Mouse (Mus musculus) liver, embryonic 11.5 days (tissue): ENCODE data around the gene Psma6. TPM values are rescaled to one million over a fixed set of nuclear protein-coding genes. Genes with fewer than 3 reads are reported as not detected.
A peak's percentile ranks its signal among the peaks of the same experiment; 100 is the strongest.

ENCODE experiments used
- ATAC-seq: fragments of 200-750 bp; cut with Nextera tagmentation; replicated peaks from 2 replicates; pipeline ENCODE4 v1.8.0; 2017; ENCODE audit warnings: moderate number of reproducible peaks, mild to moderate bottlenecking, moderate TSS enrichment, moderate library complexity; ENCODE audit not compliant: low FRiP score
- DNase-seq: peaks from one replicate; pipeline ENCODE4 v3.0.0-alpha.2; 2017; ENCODE audit warnings: low spot score
- H3K27ac ChIP-seq: fragments of 300-500 bp; sonication (generic); 2 replicates; pipeline ENCODE4 v1.5.1; 2014; ENCODE audit warnings: mild to moderate bottlenecking, low read depth, low read length, control low read depth
- H3K27me3 ChIP-seq: fragments of 300-500 bp; sonication (generic); replicated peaks from 2 replicates; pipeline ENCODE4 v1.6.1; 2014; ENCODE audit warnings: low read length, mixed read lengths; ENCODE audit not compliant: control insufficient read depth, insufficient read depth
- H3K36me3 ChIP-seq: fragments of 300-500 bp; sonication (generic); 2 replicates; pipeline ENCODE4 v1.6.1; 2014; ENCODE audit warnings: mild to moderate bottlenecking, low read length, moderate library complexity, mixed read lengths; ENCODE audit not compliant: control insufficient read depth, insufficient read depth
- H3K4me1 ChIP-seq: fragments of 300-500 bp; sonication (generic); replicated peaks from 2 replicates; pipeline ENCODE4 v1.6.1; 2014; ENCODE audit warnings: low read length, mixed read lengths; ENCODE audit not compliant: control insufficient read depth, insufficient read depth
- H3K4me2 ChIP-seq: fragments of 300-500 bp; sonication (generic); 2 replicates; pipeline ENCODE4 v1.6.1; 2014; ENCODE audit warnings: mild to moderate bottlenecking, control low read depth, moderate library complexity
- H3K4me3 ChIP-seq: fragments of 300-500 bp; sonication (generic); 2 replicates; pipeline ENCODE4 v1.5.1; 2014; ENCODE audit warnings: low read depth, low read length, control low read depth
- H3K9ac ChIP-seq: fragments of 300-500 bp; sonication (generic); 2 replicates; pipeline ENCODE4 v1.6.1; 2014; ENCODE audit warnings: low read depth, low read length, control low read depth
- H3K9me3 ChIP-seq: fragments of 300-500 bp; sonication (generic); 2 replicates; pipeline ENCODE4 v1.6.1; 2016; ENCODE audit warnings: low read length, inconsistent platforms, mixed read lengths; ENCODE audit not compliant: control insufficient read depth
- WGBS: fragments of 180-500 bp; shearing (Covaris S2); extraction: QIAGEN DNeasy Blood & Tissue Kit; methylation state at CpG from one replicate; pipeline ENCODE4 v1.1.7; 2014; 5-methylcytosine and 5-hydroxymethylcytosine counted together
- polyA plus RNA-seq: library from polyadenylated mRNA; unstranded; fragments of >200 nt; fragmentation: Nextera tagmentation; extraction: Ambion mirVana; gene quantifications from 2 replicates; pipeline ENCODE4 v1.2.1, GENCODE M21; 2014

The Psma6 gene
- polyA plus RNA-seq, 1 experiment from 2014 or later: 410 TPM

DNA sequence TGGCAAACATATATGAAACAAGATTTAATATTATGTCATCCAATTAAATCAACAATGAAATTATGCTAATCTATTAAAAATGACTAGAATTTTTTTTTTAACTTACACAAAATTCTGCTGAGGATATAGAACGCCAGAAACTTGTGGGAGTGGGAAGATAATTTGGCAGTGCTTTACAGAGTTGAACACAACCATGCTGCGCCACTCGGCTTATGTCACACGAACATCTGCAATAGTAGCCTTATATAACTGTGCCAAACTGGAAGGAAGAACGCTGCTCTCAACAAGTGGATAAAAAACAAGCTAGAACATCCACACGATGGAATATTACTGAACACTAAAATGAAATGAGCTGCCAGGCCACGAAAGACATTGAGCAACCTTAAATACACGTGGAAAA lies 45.2 kb downstream of the Psma6 start:
- ATAC-seq: no peak
- Histone ChIP-seq H3K9me3 (no peaks in the 10 kb centered on the region), H3K4me3 (no peak overlapping the region), H3K27ac (no peak overlapping the region), H3K36me3 (no peaks in the 10 kb centered on the region), H3K9ac (no peak overlapping the region), H3K27me3 (no peaks in the 10 kb centered on the region), H3K4me2 (no peak overlapping the region), H3K4me1 (no peaks in the 10 kb centered on the region)
- no peak for DNase-seq
- 82% methylated on average over 8 of the region's 8 CpGs for WGBS

DNA sequence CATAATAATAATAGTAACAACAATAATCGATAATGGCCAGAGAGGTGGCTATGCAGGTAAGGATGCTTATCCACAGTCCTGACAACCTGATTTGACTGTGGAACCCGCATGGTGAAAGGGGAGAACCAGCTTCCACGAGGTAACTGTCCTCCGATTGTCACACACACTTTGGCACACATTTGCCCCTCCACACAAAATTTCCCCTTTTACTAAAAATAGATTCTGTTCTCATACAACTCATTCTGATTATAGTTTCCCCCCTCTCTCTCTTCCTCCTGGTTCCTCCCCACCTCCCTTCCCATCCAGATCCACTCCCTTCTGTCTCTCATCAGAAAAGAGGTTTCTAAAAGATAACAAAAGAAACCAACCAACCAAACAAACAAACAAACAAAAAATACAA lies 45.9 kb downstream of the Psma6 start:
- WGBS: 72% methylated on average over 4 of the region's 4 CpGs
- Histone ChIP-seq H3K27me3 (no peaks in the 10 kb centered on the region), H3K36me3 (no peaks in the 10 kb centered on the region), H3K4me2 (no peak overlapping the region), H3K27ac (no peak overlapping the region), H3K4me3 (no peak overlapping the region), H3K9me3 (no peaks in the 10 kb centered on the region), H3K4me1 (no peaks in the 10 kb centered on the region), H3K9ac (no peak overlapping the region)
- no peak for ATAC-seq
- DNase-seq: no peak

DNA sequence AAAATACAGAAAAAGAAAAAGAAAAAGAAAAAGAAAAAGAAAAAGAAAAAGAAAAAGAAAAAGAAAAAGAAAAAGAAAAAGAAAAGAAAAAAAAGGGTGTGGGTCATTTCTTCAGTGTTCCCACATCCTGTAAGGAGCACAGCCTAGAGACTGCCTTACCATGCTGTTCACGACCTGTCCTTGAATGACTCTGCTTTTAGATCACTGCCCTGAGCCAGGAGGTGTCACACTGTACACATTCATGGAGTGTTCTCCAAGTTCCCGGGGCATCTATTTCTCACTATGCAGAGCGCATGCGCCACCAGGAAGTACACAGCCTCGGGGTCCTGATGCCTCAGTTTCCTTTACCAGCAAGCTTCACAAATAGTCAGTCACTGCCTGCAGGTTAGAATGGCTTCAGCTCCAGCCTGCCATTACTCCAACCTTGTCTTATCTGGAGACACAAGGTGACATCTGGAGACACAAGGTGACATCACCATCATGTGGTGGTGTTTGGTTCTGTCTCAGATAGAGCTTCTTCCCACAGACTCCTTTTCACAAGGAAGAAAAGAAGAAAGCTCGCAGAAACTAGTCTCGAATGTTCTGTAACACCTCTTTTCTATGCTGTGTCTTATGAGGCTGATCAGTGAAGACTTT lies 48.4 kb downstream of the Psma6 start:
- no peak overlapping the region for H3K4me2 ChIP-seq
- H3K9ac ChIP-seq: no peak overlapping the region
- peaks cover 8% of the 10 kb centered on the region for H3K4me1 ChIP-seq
- 81% methylated on average over 7 of the region's 7 CpGs for WGBS
- no peaks in the 10 kb centered on the region for H3K9me3 ChIP-seq
- H3K27me3 ChIP-seq: no peaks in the 10 kb centered on the region
- DNase-seq (no peak), ATAC-seq (no peak)
- H3K27ac ChIP-seq: no peak overlapping the region
- H3K4me3 ChIP-seq: no peak overlapping the region
- H3K36me3 ChIP-seq: no peaks in the 10 kb centered on the region

DNA sequence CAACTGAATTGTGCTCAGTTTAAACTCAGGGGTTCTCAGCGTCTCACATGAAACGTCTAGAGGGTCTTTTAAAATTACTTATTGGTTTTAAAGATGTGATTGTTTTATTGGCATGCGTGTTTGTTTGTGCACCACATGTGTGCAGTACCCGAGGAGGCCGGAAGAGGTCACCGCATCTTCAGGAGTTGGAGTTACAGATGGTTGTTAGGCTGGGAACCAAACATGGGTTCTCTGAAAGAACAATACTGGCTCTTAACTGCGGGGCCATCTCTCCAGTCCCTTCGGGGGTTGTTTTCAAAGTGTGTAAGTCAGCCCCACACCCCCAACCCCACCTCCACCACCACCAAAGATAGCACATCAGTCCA lies 48.9 kb downstream of the Psma6 start:
- H3K4me1 ChIP-seq: peaks cover 9% of the 10 kb centered on the region
- no peaks in the 10 kb centered on the region for H3K27me3 ChIP-seq
- no peaks in the 10 kb centered on the region for H3K9me3 ChIP-seq
- no peak overlapping the region for H3K4me2 ChIP-seq
- no peak overlapping the region for H3K27ac ChIP-seq
- H3K4me3 ChIP-seq: no peak overlapping the region
- H3K36me3 ChIP-seq: no peaks in the 10 kb centered on the region
- DNase-seq (no peak), ATAC-seq (no peak)
- 87% methylated on average over 8 of the region's 8 CpGs for WGBS
- H3K9ac ChIP-seq: no peak overlapping the region

DNA sequence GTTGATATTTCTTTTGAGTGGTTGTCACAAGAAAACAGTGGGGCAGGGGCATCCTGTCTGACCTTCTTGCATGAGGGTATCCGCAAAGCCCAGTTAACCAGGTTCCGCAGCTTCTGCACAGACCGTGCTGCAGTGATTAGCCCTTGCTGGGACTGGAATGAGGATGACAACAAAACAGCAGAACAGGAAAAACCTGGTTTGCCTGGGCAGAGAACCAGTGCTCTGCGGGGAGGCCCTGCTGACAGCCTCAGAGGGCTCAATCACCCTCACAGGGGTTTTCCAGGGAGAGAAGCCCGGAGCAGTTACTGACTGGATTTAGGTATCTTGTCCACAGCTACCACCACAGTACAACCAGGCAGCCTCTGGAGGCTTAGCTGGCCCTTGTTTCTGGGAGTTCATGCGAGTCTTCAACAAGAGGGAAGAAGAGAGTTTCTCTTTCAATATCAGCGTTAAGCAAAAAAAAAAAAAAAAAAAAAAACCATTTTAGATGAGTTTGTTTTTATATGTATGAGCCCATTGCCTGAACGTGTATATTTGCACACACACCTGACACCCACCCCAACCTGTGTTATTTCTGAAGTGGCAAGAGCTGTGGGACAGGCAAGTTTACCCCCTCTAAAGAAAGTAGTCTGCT lies 49.9 kb downstream of the Psma6 start:
- no peak for DNase-seq
- H3K4me2 ChIP-seq: no peak overlapping the region
- H3K36me3 ChIP-seq: no peaks in the 10 kb centered on the region
- ATAC-seq: no peak
- no peaks in the 10 kb centered on the region for H3K9me3 ChIP-seq
- H3K4me3 ChIP-seq: no peak overlapping the region
- peaks cover 12% of the 10 kb centered on the region for H3K4me1 ChIP-seq
- WGBS: 53% methylated on average over 8 of the region's 8 CpGs
- no peaks in the 10 kb centered on the region for H3K27me3 ChIP-seq
- no peak overlapping the region for H3K27ac ChIP-seq
- no peak overlapping the region for H3K9ac ChIP-seq

DNA sequence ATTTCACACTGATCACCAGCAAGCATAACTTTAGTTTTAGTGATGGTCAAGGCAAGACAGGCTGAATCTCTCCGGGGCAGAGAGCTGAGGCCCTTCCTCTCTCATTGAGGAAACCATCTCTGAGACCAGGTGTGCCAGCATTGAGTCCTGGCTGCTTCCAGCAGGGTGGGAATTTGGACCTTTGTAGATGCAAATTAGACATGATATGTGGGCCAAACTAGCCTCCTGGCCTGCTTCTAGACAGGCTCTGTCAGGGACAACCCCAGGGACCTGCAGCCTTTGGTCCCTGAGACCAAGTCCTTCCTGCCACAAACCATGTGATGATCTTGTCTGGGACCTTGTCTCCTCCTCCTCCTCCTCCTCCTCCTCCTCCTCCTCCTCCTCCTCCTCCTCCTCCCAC lies 51.1 kb downstream of the Psma6 start:
- no peaks in the 10 kb centered on the region for H3K36me3 ChIP-seq
- peaks cover 12% of the 10 kb centered on the region for H3K4me1 ChIP-seq
- DNase-seq (no peak), ATAC-seq (no peak)
- H3K27me3 ChIP-seq: no peaks in the 10 kb centered on the region
- no peak overlapping the region for H3K27ac ChIP-seq
- H3K4me3 ChIP-seq: no peak overlapping the region
- H3K9me3 ChIP-seq: no peaks in the 10 kb centered on the region
- no peak overlapping the region for H3K9ac ChIP-seq
- WGBS: 67% methylated on average over 1 of the region's 1 CpGs
- H3K4me2 ChIP-seq: no peak overlapping the region

DNA sequence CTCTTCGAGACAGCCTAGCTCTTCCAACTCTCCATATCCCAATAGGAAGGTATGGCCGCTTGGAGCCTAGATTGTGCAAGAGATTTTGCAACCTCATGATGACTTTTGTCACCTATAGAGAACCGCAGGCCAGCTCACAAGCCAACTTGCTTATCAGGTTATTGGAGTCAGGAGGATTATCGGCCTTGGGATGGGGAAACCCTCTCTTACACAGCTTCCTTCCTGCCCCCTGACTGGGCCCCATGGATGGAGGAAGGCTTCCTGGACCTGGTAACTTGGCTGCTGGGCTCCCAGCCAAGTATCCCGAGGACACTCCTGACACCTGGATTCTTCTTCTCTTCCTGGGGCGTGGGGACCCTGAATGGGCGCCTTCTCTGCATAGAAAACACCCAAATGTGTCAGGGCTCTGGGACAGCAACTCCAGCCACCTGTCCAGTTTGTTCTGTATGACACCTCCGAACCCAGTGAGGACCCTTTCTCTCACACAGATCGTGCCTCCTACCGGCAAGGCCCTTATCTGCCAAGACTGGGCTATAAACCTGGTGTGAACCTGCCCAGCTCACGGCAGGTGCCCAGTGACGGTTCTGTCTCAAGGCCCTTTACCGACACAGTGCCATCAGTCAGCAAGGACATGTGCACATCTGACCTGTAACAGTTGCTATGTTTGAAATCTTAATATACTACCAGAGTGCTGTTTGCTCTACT lies 53.3 kb downstream of the Psma6 start:
- no peaks in the 10 kb centered on the region for H3K27me3 ChIP-seq
- H3K9ac ChIP-seq: no peak overlapping the region
- H3K36me3 ChIP-seq: no peaks in the 10 kb centered on the region
- 43% methylated on average over 13 of the region's 13 CpGs for WGBS
- H3K9me3 ChIP-seq: no peaks in the 10 kb centered on the region
- ATAC-seq: 0 out of 2 replicates have a peak, but pooled peaks have one; percentile 29
- no peak for DNase-seq
- peaks cover 12% of the 10 kb centered on the region for H3K4me1 ChIP-seq
- H3K4me2 ChIP-seq: no peak overlapping the region
- H3K4me3 ChIP-seq: no peak overlapping the region
- H3K27ac ChIP-seq: no peak overlapping the region

DNA sequence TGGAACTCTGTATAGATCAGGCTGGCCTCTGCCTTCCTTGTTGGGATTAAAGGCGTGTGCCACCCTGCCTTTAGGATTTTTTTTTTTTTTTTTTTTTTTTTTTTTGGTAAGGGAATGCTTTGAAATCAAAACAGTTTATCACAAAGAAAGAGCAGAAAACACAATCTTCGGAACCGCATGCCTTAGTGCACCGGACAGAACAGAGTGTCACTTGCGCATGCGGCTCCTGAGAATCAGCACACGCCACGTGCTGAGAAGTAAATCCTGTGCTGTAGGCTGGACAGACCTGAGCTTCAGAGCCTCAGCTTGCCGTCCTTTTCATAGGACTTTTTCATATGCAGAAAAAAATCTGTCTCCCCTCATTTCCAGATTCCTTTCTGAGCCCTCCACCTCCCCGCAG lies 54.0 kb downstream of the Psma6 start:
- no peak overlapping the region for H3K27ac ChIP-seq
- ATAC-seq: no peak
- 82% methylated on average over 10 of the region's 10 CpGs for WGBS
- no peak overlapping the region for H3K9ac ChIP-seq
- DNase-seq: no peak
- H3K9me3 ChIP-seq: no peaks in the 10 kb centered on the region
- H3K27me3 ChIP-seq: no peaks in the 10 kb centered on the region
- no peak overlapping the region for H3K4me3 ChIP-seq
- no peak overlapping the region for H3K4me2 ChIP-seq
- no peaks in the 10 kb centered on the region for H3K36me3 ChIP-seq
- peaks cover 12% of the 10 kb centered on the region for H3K4me1 ChIP-seq
